Mouse (Mus musculus) adrenal gland, postnatal 14 days (tissue): ENCODE data around the gene Slc25a11. TPM values are rescaled to one million over a fixed set of nuclear protein-coding genes. Genes with fewer than 3 reads are reported as not detected.

Experiments used
- DNase-seq: peaks from one replicate; pipeline ENCODE4 v3.0.0; 2021; ENCODE audit warnings: mixed read lengths
- total RNA-seq: library from RNA; stranded (reverse); gene quantifications from 2 replicates; pipeline ENCODE4 v1.2.3, GENCODE M21; 2021

Gene Slc25a11
- total RNA-seq, 1 experiment from 2014 or later = 175 TPM

GRCm38 (mm10) chr11:70668335-70668770, 21.1 kb upstream of the Slc25a11 start:
- peak; percentile 87 for DNase-seq

- DNase-seq = no peak
Measured at GRCm38 (mm10) chr11:70667271-70668150, 20.2 kb upstream of the Slc25a11 start.

GRCm38 (mm10) chr11:70666687-70667086, 19.4 kb upstream of the Slc25a11 start:
- no peak for DNase-seq

- DNase-seq = no peak
Measured at GRCm38 (mm10) chr11:70664741-70665140, 17.5 kb upstream of the Slc25a11 start.

- no peak for DNase-seq
Measured at GRCm38 (mm10) chr11:70663957-70664356, 16.7 kb upstream of the Slc25a11 start.

DNA sequence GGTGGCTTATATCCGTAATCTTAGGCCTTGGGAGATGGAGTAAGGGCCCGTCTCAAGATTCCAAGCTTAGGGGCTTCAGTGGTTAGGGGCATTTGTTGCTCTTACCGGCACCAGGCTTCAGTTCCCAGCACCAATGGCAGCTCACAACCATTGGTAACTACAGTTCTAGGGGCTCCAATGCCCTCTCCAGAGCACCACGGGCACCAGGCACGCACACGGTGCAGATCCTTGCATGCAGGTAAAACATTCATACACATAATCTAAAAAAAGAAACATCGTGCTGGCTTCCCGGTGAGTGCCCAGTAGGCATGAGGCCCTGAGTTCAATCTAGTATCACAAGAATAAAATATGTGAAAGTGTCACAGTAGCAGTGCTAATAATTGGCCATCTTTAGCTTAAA, 15.8 kb upstream of the Slc25a11 start:
- DNase-seq = no peak

DNA sequence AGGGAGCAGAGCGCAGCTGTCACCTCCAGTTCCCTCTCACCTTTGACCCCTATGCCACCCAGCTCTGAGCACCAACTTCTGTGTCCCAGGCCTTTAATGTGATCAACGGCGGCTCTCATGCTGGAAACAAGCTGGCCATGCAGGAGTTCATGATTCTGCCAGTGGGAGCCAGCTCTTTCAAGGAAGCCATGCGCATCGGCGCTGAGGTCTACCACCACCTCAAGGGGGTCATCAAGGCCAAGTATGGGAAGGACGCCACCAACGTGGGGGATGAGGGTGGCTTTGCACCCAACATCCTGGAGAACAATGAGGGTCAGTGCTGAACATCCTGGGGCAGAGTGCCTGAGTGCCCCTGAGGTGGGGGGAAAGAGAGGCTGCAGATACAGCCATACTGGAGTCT, 13.3 kb upstream of the Slc25a11 start:
- DNase-seq = no peak

DNA sequence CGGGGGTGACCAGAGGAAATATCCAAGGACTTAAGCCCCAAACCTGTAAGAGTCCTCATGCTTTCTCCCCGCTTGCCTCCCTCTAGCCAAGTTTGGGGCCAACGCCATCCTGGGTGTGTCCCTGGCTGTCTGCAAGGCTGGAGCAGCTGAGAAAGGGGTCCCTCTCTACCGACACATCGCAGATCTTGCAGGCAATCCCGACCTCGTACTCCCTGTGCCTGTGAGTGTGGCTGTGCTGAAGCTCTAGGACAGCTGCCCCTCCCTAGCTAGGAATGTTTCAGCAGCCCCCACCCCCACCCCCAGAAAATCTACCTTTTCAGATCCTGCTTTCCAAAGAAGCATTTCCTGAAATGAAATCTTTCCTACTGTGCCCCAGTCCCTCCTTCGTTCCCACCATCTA, 11.7 kb upstream of the Slc25a11 start:
- no peak for DNase-seq

DNA sequence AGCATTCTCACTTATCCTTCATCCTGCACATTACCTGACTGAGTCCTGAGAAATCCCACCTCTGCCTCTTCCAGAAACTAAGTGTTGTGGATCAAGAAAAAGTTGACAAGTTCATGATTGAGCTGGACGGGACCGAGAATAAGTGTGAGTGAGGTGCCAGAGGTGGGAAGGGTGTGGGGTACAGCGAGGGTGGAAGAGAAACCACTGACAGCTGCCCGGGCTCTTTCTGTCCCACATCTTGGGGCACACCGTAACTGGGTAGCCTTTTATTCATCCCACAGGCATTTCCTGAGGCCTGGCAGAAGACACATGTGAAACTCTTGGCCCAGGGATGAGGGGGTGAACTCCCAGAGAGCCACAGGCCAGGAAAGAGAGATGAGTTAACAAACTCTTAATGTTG, 11.2 kb upstream of the Slc25a11 start:
- DNase-seq = no peak

DNA sequence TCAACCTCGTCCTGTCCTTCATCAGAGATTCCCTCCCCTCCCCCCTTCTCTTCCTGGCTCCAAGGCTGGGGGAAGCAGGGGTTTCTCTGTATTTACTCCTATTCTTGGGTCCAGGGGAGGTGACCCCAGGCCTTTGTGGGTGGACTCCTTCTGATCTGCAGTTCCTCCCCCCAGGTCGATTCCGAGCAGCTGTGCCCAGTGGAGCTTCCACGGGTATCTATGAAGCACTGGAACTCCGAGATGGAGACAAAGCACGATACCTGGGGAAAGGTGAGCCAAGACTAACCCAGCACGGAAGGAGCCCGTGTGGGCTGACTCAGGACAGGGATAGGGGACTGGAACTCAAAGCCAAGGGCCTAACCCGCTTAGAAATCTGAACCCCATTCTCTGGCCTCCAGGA, 10.7 kb upstream of the Slc25a11 start:
- DNase-seq = no peak

- no peak for DNase-seq
Measured at GRCm38 (mm10) chr11:70657573-70657972, 10.3 kb upstream of the Slc25a11 start.

DNA sequence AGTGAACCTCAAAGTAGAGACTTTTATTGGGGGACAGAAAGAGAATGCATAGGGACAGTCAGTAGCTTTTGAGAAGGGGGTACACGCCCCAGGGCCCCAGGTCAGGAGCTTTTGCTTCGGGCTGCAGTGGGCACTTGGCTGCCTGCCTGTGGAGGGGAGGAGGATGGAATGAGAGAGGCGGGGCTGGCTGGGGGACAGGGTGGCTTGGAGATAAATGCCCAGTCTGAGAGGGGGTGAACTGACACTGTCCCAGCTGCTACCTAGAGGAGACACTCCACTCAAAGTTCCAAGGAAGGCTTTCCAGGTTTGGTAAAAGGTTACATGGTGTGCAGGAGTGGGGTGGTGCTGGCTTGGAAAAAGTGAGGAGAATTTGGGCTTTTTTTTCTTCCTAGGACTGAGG, 9.7 kb upstream of the Slc25a11 start, which contains the start of gene Eno3:
Gene Eno3 (plus strand): TSS at position 239 of the 400 bp plus-strand sequence.
- DNase-seq = peak; percentile 50

- DNase-seq = peak; percentile 56
Measured at GRCm38 (mm10) chr11:70656456-70656927, 9.2 kb upstream of the Slc25a11 start.

DNA sequence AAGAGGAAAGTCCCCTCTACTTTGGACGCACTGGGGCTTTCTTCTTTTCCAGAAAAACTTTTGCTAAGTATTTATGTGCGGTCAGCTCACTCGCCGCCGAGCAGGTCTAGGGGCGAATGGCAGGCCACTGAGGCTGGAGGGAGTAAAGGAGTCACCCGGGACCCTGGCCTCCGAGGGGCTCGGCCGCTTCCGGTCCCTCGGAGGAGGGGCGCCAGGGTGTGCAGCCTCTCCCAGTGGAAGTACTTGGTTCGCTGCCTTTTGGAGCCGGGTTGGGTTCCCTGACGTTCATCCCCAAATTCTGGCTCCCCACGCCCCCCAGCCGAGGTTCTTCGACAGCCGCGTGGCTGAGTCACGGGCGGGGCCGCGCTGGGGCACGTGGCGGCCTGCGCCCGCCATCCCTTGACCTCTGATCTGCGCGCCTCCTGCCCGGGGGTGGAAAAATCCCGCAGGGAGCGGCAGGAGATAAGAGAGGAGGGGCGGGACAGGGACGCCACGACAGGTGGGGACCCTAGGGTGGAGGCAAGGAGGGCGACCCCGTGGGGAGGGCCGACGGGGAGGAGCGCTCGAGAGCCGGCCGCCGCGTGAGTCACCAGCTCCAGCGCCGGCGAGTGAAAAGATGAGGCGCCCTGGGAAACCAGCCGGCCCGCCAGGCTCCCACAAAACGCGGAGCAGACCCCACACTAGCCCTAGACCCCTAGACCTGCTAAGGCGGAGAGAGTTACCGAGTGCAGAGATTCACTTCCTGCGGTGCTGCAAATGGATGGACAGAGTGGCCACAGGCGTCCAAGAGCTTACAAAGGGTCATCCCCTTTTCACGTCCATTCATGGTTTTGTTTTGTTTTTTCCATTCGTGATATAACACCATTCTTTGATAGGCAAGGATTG, 8.5 kb upstream of the Slc25a11 start:
- peak; percentile 79 for DNase-seq

DNA sequence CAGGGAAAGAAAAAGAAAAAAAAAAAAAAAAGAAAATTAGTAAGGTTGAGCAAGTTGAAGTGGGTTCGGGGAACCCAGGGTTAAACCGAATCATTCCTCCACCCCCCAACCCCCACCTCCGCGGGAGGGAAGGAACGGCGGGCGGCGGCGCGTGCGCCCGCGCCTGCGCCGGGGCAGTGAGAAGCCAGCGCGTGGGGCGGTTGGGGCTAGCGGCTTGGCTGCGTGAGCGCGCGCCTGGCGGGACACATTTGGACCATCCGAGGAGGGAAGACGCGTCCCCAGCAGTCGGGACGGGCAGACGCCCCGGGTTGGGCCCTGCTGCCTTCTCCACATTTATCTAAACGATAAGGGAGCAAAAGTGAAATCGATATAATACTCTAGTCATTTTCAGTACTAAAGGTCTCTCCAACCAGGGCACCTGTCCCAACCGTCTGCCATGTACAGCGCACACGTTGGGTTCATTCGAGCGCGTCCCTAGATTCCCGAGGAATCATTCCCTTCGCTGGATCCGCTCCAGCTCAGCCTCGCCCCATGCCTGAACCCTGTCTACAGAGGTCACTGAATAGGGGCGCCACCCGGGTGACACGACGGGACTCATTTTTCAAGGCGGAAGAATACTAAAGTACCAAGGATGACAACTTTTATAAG, 7.8 kb upstream of the Slc25a11 start:
- peak; percentile 94 for DNase-seq

- peak; percentile 90 for DNase-seq
Measured at GRCm38 (mm10) chr11:70654198-70654922, 7.1 kb upstream of the Slc25a11 start, which contains the start of gene Pfn1. Gene Pfn1, minus strand, starts transcription at chr11:70654644.

- DNase-seq = peak; percentile 85
Measured at GRCm38 (mm10) chr11:70653345-70654197, 6.3 kb upstream of the Slc25a11 start.

- DNase-seq = no peak
Measured at GRCm38 (mm10) chr11:70652884-70653344, 5.6 kb upstream of the Slc25a11 start.

- peak; percentile 59 for DNase-seq
Measured at GRCm38 (mm10) chr11:70652029-70652883, 5.0 kb upstream of the Slc25a11 start.
